Mouse (Mus musculus) hindbrain, embryonic 16.5 days (tissue): ENCODE measurements at regions not wholly inside any gene's neighbourhood (a gene's known extent, or its start where the extent isn't known, plus 50 kb on each side); places are given as distances from the start of the nearest gene placed in this dataset.

ENCODE experiments used
- ATAC-seq: fragments of 200-750 bp; cut with Nextera tagmentation; 2 replicates; pipeline ENCODE4 v1.8.0; 2017; ENCODE audit warnings: moderate TSS enrichment, moderate library complexity
- H3K27ac ChIP-seq: fragments of 300-500 bp; sonication (generic); 2 replicates; pipeline ENCODE4 v1.5.1; 2014; ENCODE audit warnings: low read depth, mild to moderate bottlenecking, control low read depth, low read length, moderate library complexity
- H3K27me3 ChIP-seq: fragments of 300-500 bp; sonication (generic); replicated peaks from 2 replicates; pipeline ENCODE4 v1.6.1; 2014; ENCODE audit warnings: low read length; ENCODE audit not compliant: control insufficient read depth, insufficient read depth
- H3K36me3 ChIP-seq: fragments of 300-500 bp; sonication (generic); 2 replicates; pipeline ENCODE4 v1.6.1; 2014; ENCODE audit warnings: mild to moderate bottlenecking, low read length, moderate library complexity, mixed read lengths; ENCODE audit not compliant: control insufficient read depth, insufficient read depth
- H3K4me1 ChIP-seq: fragments of 300-500 bp; sonication (generic); 2 replicates; pipeline ENCODE4 v1.6.1; 2014; ENCODE audit warnings: low read depth, low read length; ENCODE audit not compliant: control insufficient read depth, insufficient read depth
- H3K4me2 ChIP-seq: fragments of 300-500 bp; sonication (generic); 2 replicates; pipeline ENCODE4 v1.6.1; 2014; ENCODE audit warnings: mild to moderate bottlenecking, low read length, control low read depth, moderate library complexity
- H3K4me3 ChIP-seq: fragments of 300-500 bp; sonication (generic); 2 replicates; pipeline ENCODE4 v1.5.1; 2014; ENCODE audit warnings: mild to moderate bottlenecking, low read length, control low read depth, moderate library complexity
- H3K9ac ChIP-seq: fragments of 300-500 bp; sonication (generic); 2 replicates; pipeline ENCODE4 v1.6.1; 2014; ENCODE audit warnings: low read depth, mild to moderate bottlenecking, control low read depth, low read length, moderate library complexity
- H3K9me3 ChIP-seq: fragments of 300-500 bp; sonication (generic); 2 replicates; pipeline ENCODE4 v1.6.1; 2014; ENCODE audit warnings: mild to moderate bottlenecking, low read length, moderate library complexity; ENCODE audit not compliant: control insufficient read depth
- WGBS: fragments of 180-500 bp; shearing (Covaris S2); extraction: QIAGEN DNeasy Blood & Tissue Kit; methylation state at CpG from one replicate; pipeline ENCODE4 v1.1.7; 2014; 5-methylcytosine and 5-hydroxymethylcytosine counted together

- no peak overlapping the region for H3K4me3 ChIP-seq
- no peak overlapping the region for H3K27ac ChIP-seq
- H3K9me3 ChIP-seq, result no peaks in the 10 kb centered on the region
- H3K4me2 ChIP-seq, result no peak overlapping the region
- H3K9ac ChIP-seq, result no peak overlapping the region
- no peak for ATAC-seq
- no peaks in the 10 kb centered on the region for H3K4me1 ChIP-seq
- no peaks in the 10 kb centered on the region for H3K36me3 ChIP-seq
- no peaks in the 10 kb centered on the region for H3K27me3 ChIP-seq
Measured at GRCm38 (mm10) chr12:27838955-27839354, 496.6 kb upstream of the Sox11 start.

GRCm38 (mm10) chr12:27838384-27838783 lies 496.0 kb upstream of the Sox11 start:
- H3K36me3 ChIP-seq, result no peaks in the 10 kb centered on the region
- no peaks in the 10 kb centered on the region for H3K27me3 ChIP-seq
- no peaks in the 10 kb centered on the region for H3K4me1 ChIP-seq
- ATAC-seq, result no peak
- no peak overlapping the region for H3K9ac ChIP-seq
- no peak overlapping the region for H3K4me2 ChIP-seq
- no peaks in the 10 kb centered on the region for H3K9me3 ChIP-seq
- no peak overlapping the region for H3K4me3 ChIP-seq
- no peak overlapping the region for H3K27ac ChIP-seq
- 79% methylated on average over 6 of the region's 6 CpGs for WGBS

GRCm38 (mm10) chr12:27826208-27826607 lies 483.8 kb upstream of the Sox11 start:
- H3K4me2 ChIP-seq, result no peak overlapping the region
- no peaks in the 10 kb centered on the region for H3K4me1 ChIP-seq
- H3K9ac ChIP-seq, result no peak overlapping the region
- 78% methylated on average over 5 of the region's 5 CpGs for WGBS
- no peaks in the 10 kb centered on the region for H3K36me3 ChIP-seq
- no peaks in the 10 kb centered on the region for H3K27me3 ChIP-seq
- H3K9me3 ChIP-seq, result no peaks in the 10 kb centered on the region
- no peak overlapping the region for H3K4me3 ChIP-seq
- no peak overlapping the region for H3K27ac ChIP-seq
- no peak for ATAC-seq

GRCm38 (mm10) chr12:27823392-27823791 lies 481.0 kb upstream of the Sox11 start:
- ATAC-seq, result no peak

GRCm38 (mm10) chr12:27796642-27797041 lies 454.3 kb upstream of the Sox11 start:
- no peak overlapping the region for H3K4me3 ChIP-seq
- H3K27me3 ChIP-seq, result no peaks in the 10 kb centered on the region
- no peak overlapping the region for H3K9ac ChIP-seq
- H3K27ac ChIP-seq, result no peak overlapping the region
- H3K4me2 ChIP-seq, result no peak overlapping the region
- H3K4me1 ChIP-seq, result no peaks in the 10 kb centered on the region
- no peak for ATAC-seq
- no peaks in the 10 kb centered on the region for H3K36me3 ChIP-seq
- H3K9me3 ChIP-seq, result peaks cover 5% of the 10 kb centered on the region; the same call in 1 of the 2 replicates
- 88% methylated on average over 4 of the region's 4 CpGs for WGBS

More at GRCm38 (mm10) chr12:27823392-27823791, 481.0 kb upstream of the Sox11 start:
- Histone ChIP-seq H3K9me3 (no peaks in the 10 kb centered on the region), H3K4me2 (no peak overlapping the region), H3K4me1 (no peaks in the 10 kb centered on the region), H3K4me3 (no peak overlapping the region), H3K27me3 (no peaks in the 10 kb centered on the region), H3K27ac (no peak overlapping the region), H3K36me3 (no peaks in the 10 kb centered on the region), H3K9ac (no peak overlapping the region)
- WGBS, result 84% methylated on average over 6 of the region's 6 CpGs

- Histone ChIP-seq H3K27ac (no peak overlapping the region), H3K9me3 (no peaks in the 10 kb centered on the region), H3K27me3 (no peaks in the 10 kb centered on the region), H3K4me3 (no peak overlapping the region), H3K4me2 (no peak overlapping the region), H3K9ac (no peak overlapping the region), H3K36me3 (no peaks in the 10 kb centered on the region), H3K4me1 (no peaks in the 10 kb centered on the region)
- ATAC-seq, result no peak
- 66% methylated on average over 3 of the region's 3 CpGs for WGBS
Measured at GRCm38 (mm10) chr12:27786716-27787291, 444.4 kb upstream of the Sox11 start.

- WGBS, result 96% methylated on average over 1 of the region's 1 CpGs
- no peaks in the 10 kb centered on the region for H3K36me3 ChIP-seq
- H3K27me3 ChIP-seq, result no peaks in the 10 kb centered on the region
- no peak overlapping the region for H3K4me3 ChIP-seq
- no peak overlapping the region for H3K4me2 ChIP-seq
- no peak overlapping the region for H3K9ac ChIP-seq
- H3K27ac ChIP-seq, result no peak overlapping the region
- H3K9me3 ChIP-seq, result no peaks in the 10 kb centered on the region
- no peak for ATAC-seq
- no peaks in the 10 kb centered on the region for H3K4me1 ChIP-seq
Measured at GRCm38 (mm10) chr12:27780801-27781200, 438.4 kb upstream of the Sox11 start.

- Histone ChIP-seq H3K27me3 (no peaks in the 10 kb centered on the region), H3K4me3 (no peak overlapping the region), H3K4me1 (no peaks in the 10 kb centered on the region), H3K4me2 (no peak overlapping the region), H3K27ac (no peak overlapping the region), H3K9me3 (no peaks in the 10 kb centered on the region), H3K9ac (no peak overlapping the region), H3K36me3 (no peaks in the 10 kb centered on the region)
- no peak for ATAC-seq
- 73% methylated on average over 1 of the region's 1 CpGs for WGBS
Measured at GRCm38 (mm10) chr12:27765948-27766347, 423.6 kb upstream of the Sox11 start.

- ATAC-seq, result no peak
- Histone ChIP-seq H3K27ac (no peak overlapping the region), H3K36me3 (no peaks in the 10 kb centered on the region), H3K27me3 (no peaks in the 10 kb centered on the region), H3K4me3 (no peak overlapping the region), H3K4me2 (no peak overlapping the region), H3K4me1 (no peaks in the 10 kb centered on the region), H3K9ac (no peak overlapping the region), H3K9me3 (no peaks in the 10 kb centered on the region)
Measured at GRCm38 (mm10) chr12:27759016-27759415, 416.6 kb upstream of the Sox11 start.

GRCm38 (mm10) chr12:27757641-27758040 lies 415.3 kb upstream of the Sox11 start:
- Histone ChIP-seq H3K27ac (no peak overlapping the region), H3K4me3 (no peak overlapping the region), H3K4me2 (no peak overlapping the region), H3K9me3 (no peaks in the 10 kb centered on the region), H3K4me1 (no peaks in the 10 kb centered on the region), H3K9ac (no peak overlapping the region), H3K36me3 (no peaks in the 10 kb centered on the region), H3K27me3 (no peaks in the 10 kb centered on the region)
- no peak for ATAC-seq
